Mouse (Mus musculus) erythroblast, embryonic 14.5 days (primary cell): Measurements from ENCODE around the gene Pmf1. TPM values are rescaled to one million over a fixed set of nuclear protein-coding genes. Genes with fewer than 3 reads are reported as not detected.
"Not testable (repeated sequence)": the region's sequence is repeated elsewhere in the genome, so short reads cannot be mapped to it uniquely, and the experiment has no call there.

Experiments used
- H3K27me3 ChIP-seq: 2 replicates; pipeline ENCODE4 v1.6.1; 2012; ENCODE audit warnings: inconsistent platforms; ENCODE audit not compliant: control insufficient read depth
- H3K36me3 ChIP-seq: 2 replicates; pipeline ENCODE4 v1.6.1; 2012; ENCODE audit warnings: mild to moderate bottlenecking, inconsistent platforms; ENCODE audit not compliant: control insufficient read depth
- H3K4me1 ChIP-seq: 2 replicates; pipeline ENCODE4 v1.6.1; 2012; ENCODE audit warnings: inconsistent platforms; ENCODE audit not compliant: control insufficient read depth
- H3K4me3 ChIP-seq: replicated peaks from 2 replicates; pipeline ENCODE3; 2012; ENCODE audit warnings: moderate library complexity, mild to moderate bottlenecking, inconsistent platforms
- H3K9me3 ChIP-seq: 2 replicates; pipeline ENCODE4 v1.6.1; 2012; ENCODE audit warnings: low read length, inconsistent platforms, mixed read lengths; ENCODE audit not compliant: control insufficient read depth
- GATA1 ChIP-seq: IDR thresholded peaks from 2 replicates; pipeline ENCODE4 v1.6.1; 2012; ENCODE audit warnings: low read length, inconsistent platforms, mixed read lengths
- TAL1 ChIP-seq: IDR thresholded peaks from 3 replicates; pipeline ENCODE4 v1.6.1; 2012; ENCODE audit warnings: low read length, inconsistent platforms, mixed read lengths
- polyA plus RNA-seq: library from polyadenylated mRNA; stranded (reverse); fragments of >175 nt; gene quantifications from 2 replicates; pipeline ENCODE4 v1.2.3, GENCODE M21; 2012

The Pmf1 gene
- polyA plus RNA-seq, 1 experiment = 40.0 TPM

DNA sequence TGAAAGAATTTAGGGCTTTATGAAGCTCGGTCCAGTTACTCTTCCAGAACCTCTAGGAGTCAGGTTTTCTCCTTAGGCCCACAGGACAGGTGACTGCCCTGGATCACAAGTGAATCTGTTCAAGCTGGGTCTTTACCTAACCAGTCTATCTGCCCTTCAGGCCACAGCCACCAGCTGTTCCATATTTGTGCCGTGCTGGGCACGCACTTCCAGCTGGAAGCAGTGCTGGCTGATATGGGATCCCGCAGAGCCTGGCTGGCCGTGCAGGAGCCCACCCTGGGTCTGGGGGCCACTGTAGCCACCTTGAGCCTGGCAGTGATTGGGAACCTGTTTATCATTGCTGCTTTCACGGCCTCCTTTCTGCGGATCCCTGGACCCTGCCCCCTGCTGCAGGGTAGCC is 33.5 kb downstream of the Pmf1 start:
- peaks cover 14% of the 10 kb centered on the region for H3K27me3 ChIP-seq
- H3K9me3 ChIP-seq, H3K36me3 ChIP-seq, H3K4me3 ChIP-seq: not testable (repeated sequence)
- peaks cover 14% of the 10 kb centered on the region for H3K4me1 ChIP-seq

DNA sequence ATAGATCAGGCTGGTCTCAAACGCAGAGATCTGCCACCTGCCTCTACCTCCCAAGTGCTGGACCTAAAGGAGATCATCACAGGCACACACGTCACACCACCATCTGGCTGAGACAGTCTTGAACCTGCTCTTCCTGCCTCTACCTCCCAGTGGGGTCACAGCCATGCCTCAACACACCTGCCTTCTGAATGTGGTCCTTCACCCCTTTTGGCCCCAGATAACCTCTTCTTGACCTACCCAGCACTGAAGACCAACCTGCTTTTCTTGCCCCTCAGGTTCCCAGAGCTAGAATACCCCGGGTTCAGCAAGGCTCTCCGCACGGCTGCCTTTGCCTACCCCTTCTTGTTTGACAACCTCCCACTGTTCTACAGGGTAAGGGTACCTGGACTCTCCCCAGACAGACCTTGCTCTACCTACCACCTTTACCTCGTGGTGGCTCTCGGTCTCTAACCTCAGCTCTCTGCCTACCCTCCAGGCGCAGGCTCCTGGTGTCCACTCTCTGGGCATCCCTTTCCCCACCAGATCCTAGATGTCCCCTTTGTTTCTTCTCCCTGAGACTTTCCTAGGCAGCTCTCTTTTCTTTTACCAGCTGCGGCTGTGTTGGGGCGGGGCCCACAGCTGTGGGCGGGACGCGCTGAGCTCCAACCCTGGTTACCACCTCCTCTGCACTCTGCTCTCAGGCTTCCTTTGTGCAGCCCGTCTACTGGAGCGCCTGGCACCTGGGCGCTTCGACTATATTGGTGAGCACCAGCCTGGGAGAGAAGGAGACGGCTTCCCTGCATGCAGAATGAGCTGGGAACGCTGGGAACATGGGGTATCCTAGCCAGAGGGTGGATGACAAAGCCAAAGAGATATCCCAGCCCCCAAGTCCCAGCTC is 34.1 kb downstream of the Pmf1 start:
- H3K4me3 ChIP-seq, H3K9me3 ChIP-seq, H3K36me3 ChIP-seq: not testable (repeated sequence)
- Histone ChIP-seq H3K27me3 (peaks cover 12% of the 10 kb centered on the region), H3K4me1 (peaks cover 10% of the 10 kb centered on the region)

DNA sequence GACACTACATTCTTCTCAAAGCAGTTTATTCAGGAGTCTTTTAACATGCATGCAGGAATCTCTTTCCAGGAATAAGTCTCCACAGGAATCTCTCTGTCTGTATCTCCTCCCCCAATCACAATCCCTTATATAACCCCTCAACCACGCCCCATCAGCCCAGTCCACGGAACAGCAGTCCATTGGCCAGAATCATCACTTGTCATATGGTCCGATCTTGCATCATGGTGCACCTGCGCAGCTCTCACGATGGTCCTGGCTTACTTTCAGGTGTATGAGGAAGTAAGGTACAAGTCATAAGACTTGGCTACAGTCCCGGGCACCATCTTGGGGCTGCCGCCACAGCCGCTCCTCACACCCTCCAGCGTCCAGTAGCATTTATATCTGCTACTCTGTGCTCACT is 37.5 kb downstream of the Pmf1 start, which contains the start of gene Bglap3:
TSS of gene Bglap3 (minus strand) at position 101 of the 400 bp plus-strand sequence.
- H3K36me3 ChIP-seq = not testable (repeated sequence)
- peaks cover 11% of the 10 kb centered on the region for H3K27me3 ChIP-seq

GRCm38 (mm10) chr3:88368511-88368910 is 41.6 kb downstream of the Pmf1 start:
- Histone ChIP-seq H3K4me1 (peaks cover 38% of the 10 kb centered on the region), H3K9me3 (peaks cover 35% of the 10 kb centered on the region), H3K27me3 (peaks cover 30% of the 10 kb centered on the region), H3K36me3 (peaks cover 15% of the 10 kb centered on the region)
- H3K4me3 ChIP-seq = not testable (repeated sequence)

More for the DNA sequence above, 37.5 kb downstream of the Pmf1 start, which contains the start of gene Bglap3:
- H3K4me3 ChIP-seq = not testable (repeated sequence)
- Histone ChIP-seq H3K9me3 (peaks cover 30% of the 10 kb centered on the region), H3K4me1 (peaks cover 13% of the 10 kb centered on the region)

GRCm38 (mm10) chr3:88367517-88367916 is 42.6 kb downstream of the Pmf1 start:
- H3K36me3 ChIP-seq = peaks cover 24% of the 10 kb centered on the region

GRCm38 (mm10) chr3:88366830-88367428 is 43.2 kb downstream of the Pmf1 start:
- not testable (repeated sequence) for H3K4me3 ChIP-seq
- Histone ChIP-seq H3K27me3 (peaks cover 27% of the 10 kb centered on the region), H3K36me3 (peaks cover 30% of the 10 kb centered on the region), H3K9me3 (peaks cover 35% of the 10 kb centered on the region), H3K4me1 (peaks cover 53% of the 10 kb centered on the region)

More at GRCm38 (mm10) chr3:88367517-88367916, 42.6 kb downstream of the Pmf1 start:
- peaks cover 48% of the 10 kb centered on the region for H3K4me1 ChIP-seq
- H3K9me3 ChIP-seq = peaks cover 35% of the 10 kb centered on the region
- H3K27me3 ChIP-seq = peaks cover 27% of the 10 kb centered on the region
- not testable (repeated sequence) for H3K4me3 ChIP-seq

DNA sequence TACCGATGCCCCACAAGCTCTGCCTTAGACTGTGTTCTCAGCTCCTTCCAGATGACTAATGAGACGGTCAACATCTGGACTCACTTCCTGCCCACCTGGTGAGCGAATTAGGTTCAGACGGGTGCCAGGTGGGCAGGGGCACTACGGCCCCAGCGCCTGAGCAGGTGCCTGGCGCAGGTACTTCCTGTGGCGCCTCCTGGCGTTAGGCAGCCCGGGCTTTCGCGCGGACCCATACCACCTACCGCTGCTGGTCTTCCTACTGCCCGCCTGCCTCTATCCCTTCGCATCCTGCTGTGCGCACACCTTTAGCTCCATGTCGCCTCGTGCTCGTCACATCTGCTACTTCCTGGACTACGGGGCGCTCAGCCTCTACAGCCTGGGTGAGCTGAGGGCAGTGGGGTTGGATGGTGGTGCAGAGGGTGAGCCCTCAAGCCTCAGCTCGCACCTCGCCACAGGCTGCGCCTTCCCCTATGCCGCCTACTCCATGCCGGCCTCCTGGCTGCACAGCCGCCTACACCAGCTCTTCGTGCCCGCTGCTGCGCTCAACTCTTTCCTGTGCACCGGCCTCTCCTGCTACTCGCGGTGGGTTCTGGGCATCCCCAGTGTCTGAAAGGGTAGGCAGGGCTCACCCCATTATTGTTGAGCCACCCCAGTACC is 44.3 kb downstream of the Pmf1 start:
- Histone ChIP-seq H3K9me3 (peaks cover 25% of the 10 kb centered on the region), H3K27me3 (peaks cover 27% of the 10 kb centered on the region), H3K36me3 (peaks cover 41% of the 10 kb centered on the region), H3K4me1 (peaks cover 64% of the 10 kb centered on the region), H3K4me3 (peak overlapping the region; percentile 69)
- TF ChIP-seq GATA1 (no peak), TAL1 (no peak)

- H3K36me3 ChIP-seq = peaks cover 56% of the 10 kb centered on the region
- TF ChIP-seq TAL1 = no peak
- H3K9me3 ChIP-seq = peaks cover 11% of the 10 kb centered on the region
- peak within 1 kb of the TSS; percentile 69 for H3K4me3 ChIP-seq
- peaks cover 79% of the 10 kb centered on the region for H3K4me1 ChIP-seq
- H3K27me3 ChIP-seq = peaks cover 27% of the 10 kb centered on the region
Measured at GRCm38 (mm10) chr3:88364337-88364736, 45.8 kb downstream of the Pmf1 start, which contains the start of gene Paqr6. Gene Paqr6, plus strand, starts transcription at chr3:88364584.

DNA sequence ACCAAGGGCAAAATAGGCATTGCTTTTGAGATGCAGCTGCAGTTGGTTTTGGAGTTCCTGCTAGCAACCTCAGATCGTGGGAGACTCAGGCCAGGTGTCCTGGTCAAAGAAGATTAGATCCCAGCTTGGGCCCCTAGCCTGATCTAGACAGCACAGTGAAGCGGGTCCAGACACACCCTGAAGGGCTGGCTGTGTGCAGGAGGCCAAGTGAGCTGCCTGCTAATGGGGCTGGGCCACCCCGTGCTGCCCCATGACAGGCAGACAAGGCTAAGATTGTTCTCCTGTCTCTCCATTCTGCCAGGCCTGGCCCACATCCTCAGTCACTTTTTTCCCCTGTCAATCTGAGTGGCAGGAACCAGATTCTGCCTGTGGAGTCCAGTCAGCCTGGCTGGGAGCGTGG is 46.4 kb downstream of the Pmf1 start:
- Histone ChIP-seq H3K4me3 (peak overlapping the region; percentile 69), H3K36me3 (peaks cover 63% of the 10 kb centered on the region), H3K9me3 (peaks cover 5% of the 10 kb centered on the region; the same call in 1 of the 2 replicates), H3K4me1 (peaks cover 81% of the 10 kb centered on the region), H3K27me3 (peaks cover 27% of the 10 kb centered on the region)
- TF ChIP-seq GATA1 (peak; percentile 59), TAL1 (peak; percentile 78)
